Mouse (Mus musculus) cortical plate, adult 2 months (tissue): ENCODE results near the gene Olfr456.

Source experiments
- CTCF ChIP-seq: fragments of 200-500 bp; IDR thresholded peaks from 2 replicates; pipeline ENCODE4 v1.5.1; 2011; ENCODE audit warnings: mild to moderate bottlenecking, control low read depth, low read length; ENCODE audit not compliant: insufficient read depth; ENCODE audit errors: extremely low read depth
- POLR2A ChIP-seq: fragments of 200-500 bp; IDR thresholded peaks from 2 replicates; pipeline ENCODE4 v1.6.1; 2011; ENCODE audit warnings: mild to moderate bottlenecking, low read length, control low read depth; ENCODE audit not compliant: insufficient read depth; ENCODE audit errors: extremely low read depth

DNA sequence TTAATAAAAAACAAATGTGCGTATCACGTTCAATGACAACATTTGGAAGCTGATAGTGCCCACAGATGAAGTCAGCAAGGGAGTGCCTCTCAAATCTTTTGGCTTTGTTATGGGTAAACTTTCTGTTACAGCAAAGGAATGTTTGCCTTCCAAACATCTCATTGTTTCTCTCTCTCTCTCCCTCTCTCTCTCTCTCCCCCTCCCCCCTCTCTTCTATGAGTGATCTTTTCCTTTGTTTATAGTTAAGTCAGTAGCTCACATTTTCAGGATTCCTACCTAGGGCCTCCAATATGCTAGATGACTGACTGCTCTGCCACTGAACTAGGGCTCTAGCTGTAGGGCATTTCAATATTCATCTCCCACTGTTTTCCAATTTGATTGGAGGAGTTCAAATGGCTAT is 42.5 kb downstream of the Olfr456 start:
- TF ChIP-seq CTCF (no peak), POLR2A (no peak)
